Mouse (Mus musculus): ENCODE measurements around the gene Bcl9.

Gene Bcl9

DNA sequence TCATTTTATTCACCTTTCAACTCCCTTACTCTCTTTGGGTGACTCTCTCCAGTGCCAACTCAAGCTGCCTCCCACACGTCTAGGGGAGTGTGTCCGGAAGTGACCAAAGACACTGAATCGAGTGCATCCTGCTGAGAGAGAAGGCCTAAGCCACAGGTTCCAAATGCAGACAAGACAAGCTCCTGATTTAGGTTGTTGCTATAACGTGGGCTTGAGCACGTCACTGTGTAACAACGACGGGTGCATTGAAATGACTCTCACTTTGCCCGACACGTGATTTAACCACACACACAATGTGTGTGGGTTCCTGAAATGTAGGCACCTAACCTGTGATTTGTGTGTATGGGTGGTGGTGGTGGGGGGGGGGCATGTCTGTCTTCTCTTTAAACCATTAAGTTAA, 3.4 kb downstream of the Bcl9 start:
- no peak for DNase-seq

DNA sequence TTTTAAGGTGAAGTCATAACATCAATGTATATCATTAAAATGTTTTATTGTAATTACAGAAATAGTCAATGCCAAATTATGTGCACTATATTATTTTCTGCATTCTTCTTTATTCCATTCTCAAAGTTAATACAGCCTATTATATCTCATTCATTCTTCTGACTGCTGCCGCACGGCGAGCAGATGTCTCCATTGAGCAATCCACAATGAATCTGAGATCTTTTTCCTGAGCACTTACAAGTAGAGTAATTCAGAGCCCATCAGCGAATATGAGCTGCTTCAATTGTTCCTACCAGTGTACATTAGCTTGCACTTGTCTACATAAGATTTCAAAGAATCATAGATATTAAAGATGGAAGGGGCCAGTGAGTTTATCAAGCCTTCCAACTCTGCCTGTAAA, 12.8 kb downstream of the Bcl9 start:
- no peak for DNase-seq

DNA sequence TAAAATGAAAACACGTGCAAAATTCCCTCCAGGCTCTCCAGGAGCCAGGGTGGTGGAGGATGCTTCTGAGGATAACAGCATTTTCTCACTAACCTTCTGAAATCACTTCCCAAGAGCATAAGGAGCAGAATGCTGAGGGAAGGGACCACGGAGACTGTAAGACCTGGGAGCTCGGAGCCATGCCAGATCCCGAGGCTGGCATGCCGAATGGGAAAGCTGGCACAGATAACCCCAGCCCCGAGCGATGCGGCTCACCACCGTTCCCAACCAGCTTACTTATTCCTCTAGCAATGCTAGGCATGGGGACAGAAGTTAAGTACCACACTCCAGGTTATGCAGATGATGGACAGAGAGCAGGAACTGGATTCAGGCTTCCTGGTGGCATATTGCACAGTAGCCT, 13.7 kb downstream of the Bcl9 start:
- no peak for DNase-seq

DNA sequence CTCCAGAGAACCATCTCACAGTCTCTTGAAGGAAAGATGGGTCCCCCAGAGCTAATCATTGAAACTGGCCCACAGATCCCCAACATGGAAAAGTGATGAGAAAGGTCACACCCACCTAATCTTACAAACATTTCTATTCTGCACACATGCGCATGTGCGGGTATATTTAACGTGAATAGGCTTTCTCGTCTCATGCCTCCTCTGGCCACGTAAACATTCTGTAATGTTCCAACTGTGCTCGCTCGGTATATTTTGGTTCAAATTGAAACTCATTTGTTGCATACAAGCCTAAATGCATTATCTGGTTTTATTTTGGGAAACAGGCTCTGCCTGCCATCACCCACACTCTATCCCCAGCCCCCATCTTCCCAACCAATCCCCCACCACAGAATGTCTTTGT, 16.3 kb downstream of the Bcl9 start:
- DNase-seq, result no peak

DNA sequence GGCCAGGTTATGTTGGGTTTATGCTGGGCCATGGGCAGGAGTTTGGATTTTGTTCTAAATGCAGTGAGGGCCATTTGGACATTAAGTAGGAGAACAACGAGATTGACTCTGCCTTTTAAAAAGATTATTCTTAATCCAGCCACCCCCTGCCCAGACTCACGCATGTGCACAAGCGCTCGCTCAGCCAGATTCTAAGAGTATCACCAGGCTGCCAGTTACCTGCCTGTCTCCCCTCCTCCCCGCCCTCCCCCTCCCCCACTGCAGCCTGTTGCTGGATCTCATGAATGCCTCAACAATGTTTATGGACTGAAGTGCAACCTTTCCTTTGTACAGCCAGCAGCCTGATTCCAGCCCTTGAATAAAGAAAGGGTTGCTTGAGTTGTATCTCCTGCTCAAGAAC, 22.0 kb downstream of the Bcl9 start:
- DNase-seq, result no peak

DNA sequence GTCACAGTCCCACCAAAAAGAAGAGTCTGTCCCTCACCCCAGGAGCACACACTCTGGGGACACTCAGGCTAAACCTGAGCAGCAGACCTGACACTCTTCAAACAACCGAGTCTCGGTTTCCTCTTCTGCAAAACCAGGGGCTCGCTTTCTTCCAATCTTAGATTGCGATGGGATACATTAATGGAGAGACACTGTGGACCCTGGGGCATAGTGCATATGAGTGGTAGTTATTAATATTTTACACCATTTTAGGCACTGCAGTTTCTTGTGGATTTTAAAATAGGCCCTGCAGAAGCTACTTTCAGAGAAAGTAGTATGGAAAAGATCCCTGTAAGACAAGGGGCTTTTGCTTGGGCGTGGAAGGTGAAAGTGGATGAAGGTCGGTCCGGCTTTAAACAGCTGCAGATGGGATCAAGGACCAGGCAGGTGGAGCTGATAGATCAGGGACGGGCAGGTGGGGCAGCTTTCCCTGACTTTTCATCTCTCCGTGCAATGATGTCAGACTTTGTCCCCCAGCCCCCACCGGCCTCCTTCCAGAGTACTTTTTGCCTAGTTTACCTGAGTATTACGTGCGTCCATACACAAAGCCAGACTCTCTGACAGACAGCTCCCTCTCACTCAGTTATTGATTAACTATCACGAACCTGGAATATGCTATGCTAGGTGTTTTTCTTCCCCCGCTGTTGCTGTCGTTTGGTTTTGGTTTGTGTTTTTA, 23.0 kb downstream of the Bcl9 start:
- no peak for DNase-seq

DNA sequence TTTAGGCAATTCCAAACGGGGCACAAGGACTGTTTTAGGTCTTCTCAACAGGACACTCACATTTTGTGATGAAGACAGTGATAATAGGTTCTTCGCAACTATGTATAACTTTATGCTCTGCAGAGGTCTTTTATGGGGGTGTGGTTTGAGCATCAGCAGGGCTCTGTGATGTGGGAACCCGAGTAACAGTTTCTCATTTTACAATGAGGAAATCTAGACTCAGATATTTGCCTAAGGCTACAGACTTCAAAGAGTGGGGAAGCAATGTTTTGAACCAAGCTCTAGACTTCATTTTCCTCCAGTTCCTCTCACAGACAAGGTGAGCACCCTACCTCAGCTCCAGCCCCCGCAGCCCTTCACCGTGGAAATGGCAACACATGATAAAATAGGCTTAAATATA, 23.8 kb downstream of the Bcl9 start:
- no peak for DNase-seq

DNA sequence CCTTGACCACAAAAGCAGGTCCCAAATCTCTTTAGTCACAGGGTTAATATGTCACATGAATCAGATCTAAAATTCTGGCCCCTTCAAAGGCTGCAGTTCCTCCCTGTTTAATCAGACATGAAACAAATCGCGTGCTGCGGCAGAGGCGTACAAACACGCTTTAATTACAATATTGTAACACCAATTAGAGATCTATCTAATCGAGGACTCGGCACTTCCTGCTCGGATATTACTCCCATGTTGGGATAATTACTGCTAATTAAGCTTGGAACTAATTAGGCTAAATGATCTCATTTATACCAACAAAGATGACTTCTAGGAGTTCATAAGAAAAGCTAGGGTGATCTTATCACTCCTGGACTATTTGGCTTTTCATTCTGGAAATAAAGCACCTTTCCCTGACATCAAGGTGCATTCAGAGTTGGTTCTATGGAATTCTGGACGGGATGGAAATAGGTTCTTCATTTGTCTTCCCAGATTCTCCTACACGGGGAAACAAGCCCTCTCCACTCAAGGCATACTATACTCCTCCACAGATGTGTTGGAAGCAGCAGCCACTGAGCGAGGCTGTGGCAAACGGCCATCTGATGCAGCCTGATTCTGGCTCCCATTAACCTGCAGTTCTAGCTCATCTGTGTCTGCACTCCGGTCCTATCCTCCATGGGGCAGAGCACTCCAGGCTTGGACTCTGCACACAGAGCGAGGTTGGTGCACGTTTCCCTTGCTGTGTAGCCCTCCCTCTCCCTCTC, 31.9 kb downstream of the Bcl9 start:
- no peak for DNase-seq

DNA sequence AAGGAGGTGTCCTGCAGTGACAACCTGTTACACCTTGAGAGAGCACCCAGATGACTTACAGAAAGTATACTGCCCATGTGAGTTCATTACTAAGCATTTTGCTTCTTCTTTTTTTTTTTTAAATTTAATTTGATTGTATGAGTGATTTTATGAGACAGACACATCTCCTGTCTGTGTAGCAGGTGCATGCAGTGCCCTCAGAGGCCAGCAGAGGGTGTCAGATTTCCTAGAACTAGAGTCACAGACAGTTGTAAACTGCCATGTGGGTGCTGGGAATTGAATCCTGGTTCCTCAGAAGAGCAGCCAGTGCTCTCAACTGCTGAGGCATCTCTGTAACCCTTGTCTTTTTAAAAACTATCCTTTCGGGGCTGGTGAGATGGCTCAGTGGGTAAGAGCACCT, 35.5 kb downstream of the Bcl9 start:
- no peak for DNase-seq

DNA sequence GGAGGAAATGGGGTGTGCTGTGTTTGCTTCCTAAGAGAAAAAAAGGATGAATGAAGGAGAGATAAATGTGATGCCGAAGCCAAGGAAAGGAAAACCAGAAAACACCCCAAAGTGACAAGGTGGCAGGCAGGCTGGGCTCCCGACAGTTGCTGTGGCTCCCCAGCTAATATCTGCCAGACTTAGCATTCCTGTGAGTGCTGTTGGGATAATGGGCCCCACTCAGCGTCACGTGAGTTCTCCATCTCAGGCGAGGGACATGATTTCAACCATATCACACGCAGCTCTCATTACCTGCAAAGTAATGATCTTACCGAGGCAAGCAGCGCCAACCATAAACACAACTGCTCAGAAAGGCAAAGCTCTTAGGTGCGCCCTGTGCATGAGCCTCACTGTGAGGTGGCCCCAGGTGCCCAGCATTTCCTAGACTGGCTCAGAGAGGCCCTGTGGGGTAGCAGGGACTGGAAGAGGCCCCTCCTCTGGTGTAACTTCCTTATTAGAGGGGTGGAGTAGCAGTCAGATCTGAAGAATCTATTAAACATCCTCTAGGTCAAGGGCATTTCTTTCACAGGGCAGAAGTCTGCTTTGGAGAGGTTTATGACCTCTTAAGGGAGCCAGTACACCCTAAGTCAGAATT, 41.9 kb downstream of the Bcl9 start:
- no peak for DNase-seq

DNA sequence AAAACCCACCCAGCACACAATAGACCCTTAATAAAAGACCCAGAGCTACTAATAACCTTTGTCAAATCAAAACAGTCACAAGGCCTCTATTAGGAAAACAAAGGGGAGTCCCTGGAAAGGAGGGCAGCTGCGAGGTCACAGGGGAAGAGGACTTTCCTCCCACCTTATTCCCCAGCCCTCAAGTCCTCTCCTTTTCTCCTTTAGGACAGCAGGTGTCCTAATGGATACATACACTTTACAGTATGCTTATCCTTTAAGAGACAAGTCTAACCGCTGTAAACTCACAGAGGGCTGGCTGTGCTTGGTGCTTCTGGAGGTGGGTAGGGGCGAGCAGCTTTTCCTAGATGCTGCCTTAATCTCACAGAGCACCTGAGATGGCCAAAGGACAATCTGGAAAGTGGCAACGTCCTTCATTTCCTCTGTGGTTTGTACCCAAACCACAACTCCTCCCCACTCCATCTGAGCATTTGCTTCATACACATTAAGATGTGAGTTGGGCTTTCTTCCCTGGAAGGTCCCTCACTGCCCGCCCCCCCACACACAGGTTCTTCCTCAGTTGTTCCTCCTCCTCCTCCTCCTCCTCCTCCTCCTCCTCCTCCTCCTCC, 42.8 kb downstream of the Bcl9 start:
- no peak for DNase-seq

DNA sequence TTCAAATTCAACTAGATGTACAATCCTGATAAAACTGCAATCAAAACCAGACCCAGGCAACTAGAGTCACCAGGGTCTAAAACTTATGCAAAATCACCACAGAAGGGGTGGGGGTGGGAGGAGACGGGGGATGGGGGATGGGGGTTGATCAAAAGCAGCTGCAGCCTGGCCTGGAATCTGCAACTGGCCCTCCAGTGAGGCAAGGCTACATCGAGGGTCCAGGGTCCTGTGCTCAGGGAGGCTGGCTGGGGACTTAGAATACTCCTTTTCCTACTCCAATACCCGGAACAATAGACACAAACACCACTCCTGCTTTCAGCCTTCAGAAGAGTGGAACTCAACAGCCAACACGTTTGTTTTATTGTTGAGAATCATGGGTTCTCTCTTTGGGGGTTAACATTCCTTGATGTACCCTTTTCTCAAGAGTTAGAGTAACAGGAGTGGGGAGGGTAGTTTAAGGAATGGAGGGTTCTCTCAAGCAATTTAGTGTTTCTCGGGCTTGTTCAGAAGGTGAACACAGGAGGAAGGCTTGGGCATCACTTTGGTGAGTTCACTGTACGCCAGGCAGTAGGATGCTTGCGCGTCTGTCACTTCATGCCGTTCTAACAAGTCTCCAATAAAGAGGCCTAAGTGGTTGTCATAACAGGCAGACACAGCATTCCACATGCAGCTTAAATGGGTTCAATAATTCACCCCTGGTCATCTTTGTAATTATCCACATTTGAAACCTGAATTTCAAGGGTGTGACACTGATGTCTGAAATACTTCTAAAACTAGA, 43.7 kb downstream of the Bcl9 start:
- no peak for DNase-seq

DNA sequence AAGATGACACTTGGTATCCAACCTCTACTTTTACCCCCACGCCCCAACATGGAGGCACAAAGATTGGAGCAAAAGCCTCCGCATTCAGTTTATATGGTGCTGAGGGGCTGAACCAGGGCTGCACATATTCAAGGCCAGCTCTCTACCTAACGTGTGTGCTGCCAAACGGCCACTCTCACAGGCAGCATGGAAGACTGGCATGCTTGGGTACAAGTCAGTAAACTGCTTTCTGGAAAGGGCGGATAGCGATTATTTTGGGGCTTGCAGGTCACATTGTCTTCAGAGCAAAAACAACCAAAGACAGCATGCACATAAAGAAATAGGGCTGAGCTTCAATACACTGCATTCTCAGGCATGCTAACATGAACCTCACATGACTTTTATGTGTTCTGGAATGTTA, 44.8 kb downstream of the Bcl9 start:
- DNase-seq, result no peak

DNA sequence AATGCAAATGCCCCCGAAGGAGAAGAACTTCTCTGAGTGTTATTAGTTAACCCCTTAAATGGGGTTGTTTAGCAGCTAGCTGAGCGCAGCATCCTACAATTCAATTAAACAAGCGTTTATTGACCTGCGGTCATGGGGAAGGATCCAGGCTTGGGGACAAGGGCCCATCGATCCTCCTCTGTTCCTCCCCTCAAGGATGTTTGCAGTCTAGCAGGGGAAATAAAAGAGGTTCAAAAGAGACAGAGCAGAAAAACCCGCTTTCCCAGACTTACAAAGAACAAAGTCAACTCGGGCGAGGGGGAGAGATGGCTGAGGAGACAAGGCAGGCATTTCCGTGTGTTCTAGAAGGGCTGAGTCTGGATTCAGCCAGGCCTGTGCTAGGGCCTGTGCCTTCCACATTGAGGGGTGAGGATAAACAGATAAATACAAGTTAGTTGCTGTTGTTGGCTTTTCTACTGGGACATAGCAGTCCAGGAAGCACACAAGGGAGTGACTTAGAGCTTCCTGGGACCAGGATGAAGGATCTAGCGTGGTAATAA, 55.0 kb downstream of the Bcl9 start:
- DNase-seq, result no peak

DNA sequence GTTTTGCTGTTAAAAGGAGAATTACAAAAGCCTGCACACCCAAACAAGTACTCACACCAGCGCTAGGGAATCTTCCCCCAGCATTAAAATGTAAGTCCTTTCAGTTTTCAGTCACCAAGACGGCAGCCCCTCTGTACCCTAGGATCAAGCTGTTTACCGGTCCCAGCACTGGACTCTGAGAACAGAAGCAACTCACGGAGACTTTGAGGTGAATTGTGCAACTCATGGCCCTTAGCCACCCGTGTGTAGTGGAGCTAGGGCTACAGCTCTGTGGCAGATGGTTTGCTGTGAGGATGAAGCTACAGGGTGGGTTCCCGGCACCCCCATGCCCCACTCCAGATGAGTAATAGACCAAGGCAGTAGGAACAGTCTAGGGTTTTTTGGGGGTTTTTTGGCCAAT, 55.9 kb downstream of the Bcl9 start:
- DNase-seq, result no peak

DNA sequence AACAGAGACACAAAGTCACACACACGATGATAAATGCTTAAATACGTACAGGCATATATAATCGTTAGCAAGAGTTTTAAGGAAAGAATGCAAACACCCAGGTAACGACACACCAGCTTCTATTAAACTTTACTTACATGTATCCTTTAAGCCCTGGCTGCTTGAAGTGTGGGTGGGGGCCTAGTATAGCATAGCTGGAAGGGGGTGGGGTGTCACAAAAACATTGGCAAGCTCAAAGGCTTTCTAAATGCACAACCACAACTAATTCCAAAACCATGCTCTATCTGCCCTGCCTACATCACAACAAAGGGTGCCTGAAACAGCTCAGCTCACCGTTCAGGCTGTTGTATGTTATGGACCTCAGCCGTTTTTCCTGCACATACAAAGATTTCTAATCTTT, 57.9 kb downstream of the Bcl9 start:
- no peak for DNase-seq

DNA sequence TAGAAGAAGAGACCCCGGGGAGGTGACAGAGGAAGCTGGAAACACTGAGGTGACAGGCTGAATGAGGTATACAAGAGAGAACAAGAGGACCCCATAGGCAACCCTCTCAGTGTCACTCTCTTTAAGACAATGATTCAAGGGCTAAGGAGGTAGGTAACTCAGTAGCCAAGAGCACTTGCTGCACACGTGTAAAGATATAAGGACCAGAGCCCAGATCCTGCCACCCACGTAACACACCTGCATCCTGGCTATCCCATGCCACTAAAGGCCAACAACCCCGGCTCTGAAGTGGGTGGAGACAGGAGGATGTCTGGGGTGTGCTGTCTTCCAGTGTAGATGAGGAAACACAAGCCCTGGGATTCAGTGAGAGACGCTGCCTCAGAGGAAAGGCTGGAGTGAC, 58.4 kb downstream of the Bcl9 start:
- no peak for DNase-seq

DNA sequence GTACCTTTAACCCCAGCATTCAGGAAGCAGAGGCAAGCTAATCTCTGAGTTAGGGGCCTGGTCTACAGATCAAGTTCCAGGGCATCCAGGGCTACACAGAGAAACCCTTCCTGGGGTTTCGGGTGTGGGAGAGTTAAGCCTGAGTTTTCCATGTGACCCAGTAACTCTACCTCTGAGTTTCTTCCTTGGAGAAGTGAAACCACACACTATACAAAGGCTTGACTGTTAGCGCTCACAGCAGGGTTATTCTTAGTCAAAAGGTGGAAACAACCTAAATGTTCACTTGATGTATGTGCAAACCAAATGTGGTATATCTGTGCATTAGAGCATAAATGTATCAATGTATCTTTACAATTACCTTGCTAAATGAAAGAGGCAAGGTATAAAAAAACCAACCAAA, 59.2 kb downstream of the Bcl9 start:
- no peak for DNase-seq

DNA sequence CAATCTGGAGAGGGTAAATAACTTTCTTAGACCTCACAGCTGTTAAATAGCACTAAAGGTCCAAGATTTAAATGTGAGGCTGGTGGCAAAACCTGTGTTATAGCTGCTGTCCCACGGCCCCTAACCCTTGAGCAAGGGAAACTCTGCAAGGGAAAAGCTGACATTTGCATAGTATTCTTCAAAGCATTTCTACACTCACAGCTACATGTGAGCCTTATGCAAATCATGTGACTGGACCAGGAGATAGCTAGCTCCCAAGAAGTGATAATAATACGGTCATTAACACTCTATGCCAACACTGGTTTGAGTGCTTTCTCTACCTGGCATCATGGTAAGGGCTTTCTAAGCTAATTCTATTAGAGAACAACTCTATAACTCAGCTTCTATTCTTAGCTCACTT, 60.3 kb downstream of the Bcl9 start:
- no peak for DNase-seq

DNA sequence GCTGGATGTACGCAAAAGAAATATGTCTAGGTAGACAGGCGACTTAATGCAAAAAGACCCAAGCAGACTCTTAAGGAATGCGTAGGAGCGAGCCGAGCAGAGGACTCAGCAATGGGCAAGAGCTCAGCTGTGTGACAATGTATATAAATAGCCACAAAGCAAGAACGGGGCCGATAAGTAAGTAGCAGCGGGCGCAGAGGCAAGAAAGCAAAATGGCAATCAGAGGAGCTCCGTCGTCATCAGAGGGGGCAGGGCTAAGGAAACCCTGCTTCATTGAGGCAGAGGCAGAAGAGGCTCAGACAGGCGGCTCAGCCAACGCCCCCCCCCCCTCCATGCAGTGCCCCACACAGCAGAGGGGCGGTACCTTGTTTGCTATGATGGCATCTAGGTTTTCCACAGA, 62.9 kb downstream of the Bcl9 start:
- DNase-seq, result no peak

DNA sequence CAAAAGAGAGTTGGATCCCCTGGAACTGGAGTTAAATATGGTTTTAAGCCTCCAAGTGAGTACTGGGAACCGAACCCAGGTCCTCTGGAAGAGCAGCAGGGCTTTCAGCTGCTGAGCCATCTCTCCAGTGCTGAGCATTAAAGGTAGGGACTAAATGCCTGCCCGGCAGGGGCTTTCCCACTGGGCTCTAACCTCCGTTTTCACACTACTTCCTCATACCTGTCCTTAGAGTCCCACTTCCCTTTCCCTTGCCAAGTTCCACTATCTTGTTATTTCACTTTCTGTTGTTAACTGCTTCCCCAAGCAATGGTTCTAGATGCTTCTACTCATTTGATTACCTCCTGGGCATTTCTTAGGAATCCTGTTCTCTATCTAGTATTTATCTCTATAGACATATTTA, 65.4 kb downstream of the Bcl9 start:
- DNase-seq, result no peak

DNA sequence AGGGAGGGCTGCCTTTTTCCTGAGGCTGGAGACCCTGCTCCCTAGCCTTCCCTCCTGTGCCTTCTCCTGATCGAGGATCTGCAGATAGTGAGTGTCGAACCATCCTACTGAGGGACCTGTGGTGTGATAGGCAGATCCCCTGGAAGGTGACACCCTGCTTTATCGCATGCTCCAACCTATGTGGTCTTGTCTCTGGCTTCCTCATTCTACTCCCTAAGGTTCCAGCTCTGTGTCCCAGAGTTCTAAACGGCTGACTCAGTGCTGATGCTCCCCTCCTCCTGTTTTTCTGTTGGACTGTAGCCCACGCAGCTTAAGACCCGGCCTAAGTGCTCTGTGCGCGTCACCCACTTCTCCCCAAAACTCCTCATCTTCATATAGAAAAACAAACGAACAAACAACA, 65.9 kb downstream of the Bcl9 start:
- no peak for DNase-seq

Measured in lung, postnatal 10 days (tissue).